Mouse (Mus musculus) heart, postnatal 14 days (tissue): ENCODE data around the gene Ptbp3. TPM values are rescaled to one million over a fixed set of nuclear protein-coding genes. Genes with fewer than 3 reads are reported as not detected.

ENCODE experiments used
- DNase-seq, 2 experiments: peaks; one replicate each; pipeline ENCODE4 v3.0.0; 2021 to 2022
- intact Hi-C: fragments of 180-260 bp; cut with DNase I; formaldehyde crosslinking; loops from one replicate; pipeline ENCODE4 v1.15.1; 2025
- total RNA-seq, 2 experiments: library from RNA; stranded (reverse); gene quantifications; 2 replicates each; pipeline ENCODE4 v1.2.3; 2021

Gene Ptbp3
- total RNA-seq, 2 experiments from 2014 or later = 44.2 to 46.5 TPM

DNA sequence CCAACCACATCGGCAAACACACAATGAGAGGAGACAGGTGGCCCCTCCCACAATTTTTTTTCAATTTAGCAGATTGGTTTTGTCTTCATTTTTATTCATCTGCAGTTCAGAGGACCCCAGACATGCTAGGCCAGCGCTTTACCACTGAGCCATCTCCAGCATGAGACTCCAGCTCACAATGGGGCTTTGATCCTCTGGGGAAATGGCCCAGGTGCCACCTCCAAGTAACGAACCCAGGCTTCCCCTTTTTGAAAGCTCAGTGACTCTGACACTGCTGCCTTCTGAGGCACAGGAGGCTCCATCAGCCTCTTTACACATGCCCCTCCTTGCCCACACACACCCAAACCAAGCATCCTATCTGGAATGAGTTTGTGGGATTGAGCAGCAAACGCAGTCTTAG is 105.1 kb downstream of the Ptbp3 start:
- DNase-seq = no peak
- intact Hi-C loops = no loop called here

- intact Hi-C loops = no loop called here
- no peak for DNase-seq
These were observed 107.9 kb downstream of the Ptbp3 start for GRCm38 (mm10) chr4:59441265-59441664.

DNA sequence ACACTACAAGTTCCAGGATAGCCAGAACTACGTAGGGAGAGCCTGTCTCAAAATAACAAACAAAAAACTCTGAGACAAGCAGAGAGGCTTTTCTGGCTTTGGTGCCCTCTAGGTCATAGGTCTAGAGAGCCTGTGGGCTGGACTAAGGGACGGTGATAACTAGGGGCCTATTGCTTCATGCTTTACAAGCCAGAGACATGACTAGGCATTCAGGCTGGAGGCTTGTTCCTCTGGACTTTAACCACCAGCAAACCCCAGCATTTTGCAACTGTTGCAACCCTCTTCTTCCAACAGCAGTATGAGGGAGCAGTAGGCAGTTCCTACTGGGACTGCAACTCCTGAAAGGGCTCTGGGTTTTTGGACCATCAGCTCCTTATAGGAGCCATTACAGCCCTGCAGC is 109.2 kb downstream of the Ptbp3 start:
- intact Hi-C loops = no loop called here

GRCm38 (mm10) chr4:59439041-59439440 is 110.1 kb downstream of the Ptbp3 start:
- intact Hi-C loops = no loop called here
- DNase-seq = no peak

More for the DNA sequence above, 109.2 kb downstream of the Ptbp3 start:
- DNase-seq = peak in 1 of 2 experiments; percentile 8

- intact Hi-C loops = no loop called here
- DNase-seq = peak; percentile 63
These were observed 110.9 kb downstream of the Ptbp3 start, which contains the start of gene Susd1 for GRCm38 (mm10) chr4:59437990-59438854. Susd1 (minus strand) TSS chr4:59438633.

DNA sequence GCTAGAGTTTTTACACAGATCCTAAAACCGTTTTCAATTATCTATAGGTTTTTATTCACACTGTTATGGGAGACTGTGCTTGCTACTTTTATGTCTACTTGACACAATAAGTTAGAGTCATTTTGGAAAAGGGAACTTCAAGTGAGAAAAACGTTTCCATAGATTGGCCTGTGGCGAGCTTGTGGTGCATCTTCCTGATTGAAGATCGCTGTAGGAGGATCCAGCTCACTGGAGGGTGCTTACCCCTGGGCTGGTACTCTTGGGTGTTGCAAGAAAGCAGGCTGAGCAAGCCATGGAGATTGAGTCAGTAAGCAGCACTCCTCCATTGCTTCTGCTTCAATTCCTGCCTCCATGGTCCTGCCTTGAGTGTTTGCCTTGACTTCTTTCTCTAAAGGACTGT is 113.2 kb downstream of the Ptbp3 start:
- intact Hi-C loops = no loop called here
- no peak for DNase-seq

GRCm38 (mm10) chr4:59434039-59434438 is 115.1 kb downstream of the Ptbp3 start:
- no peak for DNase-seq
- intact Hi-C loops = no loop called here

DNA sequence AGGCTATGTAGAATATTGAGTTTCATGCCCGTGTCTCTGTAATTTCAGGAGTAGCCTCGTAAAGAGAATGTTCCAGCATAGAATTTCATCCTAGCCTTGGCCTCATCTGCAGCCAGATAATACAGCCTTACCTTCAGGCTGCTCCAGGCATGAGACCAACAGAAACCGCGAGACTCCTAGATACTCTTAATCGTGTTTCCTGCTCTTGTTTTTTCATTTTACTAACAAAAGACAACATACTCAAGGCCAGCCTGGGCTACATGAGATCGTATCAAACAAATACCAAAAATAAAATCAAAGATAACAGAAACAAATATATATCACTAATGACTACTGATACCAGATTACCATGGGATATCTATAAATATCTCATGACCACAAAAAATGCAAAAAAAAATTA is 120.0 kb downstream of the Ptbp3 start:
- intact Hi-C loops = no loop called here
- no peak for DNase-seq

- intact Hi-C loops = no loop called here
- DNase-seq = no peak
These were observed 122.7 kb downstream of the Ptbp3 start for GRCm38 (mm10) chr4:59426429-59426828.

- intact Hi-C loops = no loop called here
- DNase-seq = no peak
These were observed 126.4 kb downstream of the Ptbp3 start for GRCm38 (mm10) chr4:59422808-59423207.

- no peak for DNase-seq
- intact Hi-C loops = no loop called here
These were observed 127.0 kb downstream of the Ptbp3 start for GRCm38 (mm10) chr4:59422025-59422783.

Other genes starting within 250 kb of the Ptbp3 start
- 1 to 10 TPM in 1 of 2 experiments, under 1 TPM in 1; 0.98 to 1.5 TPM for gene Susd1, start 110.7 kb downstream of the Ptbp3 start, total RNA-seq
- 100 to 1,000 TPM; 247 to 266 TPM for gene Hsdl2, start 32.2 kb upstream of the Ptbp3 start, total RNA-seq
- 1 to 10 TPM; 7.8 to 9.5 TPM for gene E130308A19Rik, start 76.8 kb upstream of the Ptbp3 start, total RNA-seq